Mouse (Mus musculus): Measurements from ENCODE around the gene Nkpd1. TPM values are rescaled to one million over a fixed set of nuclear protein-coding genes. Genes with fewer than 3 reads are reported as not detected.

Gene Nkpd1
- total RNA-seq, 1 experiment from 2014 or later, result not detected

GRCm38 (mm10) chr7:19563884-19564283 lies 46.2 kb downstream of the Nkpd1 start:
- no peak for ATAC-seq (replicated peaks; ENCODE audit: insufficient number of reproducible peaks, low FRiP score, low TSS enrichment, poor library complexity, severe bottlenecking)

GRCm38 (mm10) chr7:19564455-19564854 lies 46.8 kb downstream of the Nkpd1 start:
- no peak for ATAC-seq (replicated peaks; ENCODE audit: insufficient number of reproducible peaks, low FRiP score, low TSS enrichment, poor library complexity, severe bottlenecking)

GRCm38 (mm10) chr7:19565803-19566202 lies 48.2 kb downstream of the Nkpd1 start:
- ATAC-seq (replicated peaks; ENCODE audit: insufficient number of reproducible peaks, low FRiP score, low TSS enrichment, poor library complexity, severe bottlenecking), result no peak

DNA sequence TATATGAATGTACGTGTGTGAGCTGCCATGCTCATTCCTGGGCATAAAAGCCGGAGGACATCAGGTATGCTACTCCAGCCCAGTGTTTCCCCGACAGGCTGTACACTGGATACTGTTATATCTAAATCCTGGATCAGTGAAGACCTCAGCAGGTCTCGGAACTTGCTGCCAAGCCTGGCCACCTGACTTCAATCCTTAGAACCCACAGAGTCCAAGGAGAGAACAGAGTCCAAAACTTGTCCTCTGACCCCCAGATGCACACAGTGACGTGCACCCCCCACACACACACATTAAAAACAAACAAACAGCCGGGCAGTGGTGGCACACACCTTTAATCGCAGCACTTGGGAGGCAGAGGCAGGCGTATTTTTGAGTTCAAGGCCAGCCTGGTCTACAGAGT lies 49.8 kb downstream of the Nkpd1 start:
- no peak for ATAC-seq (replicated peaks; ENCODE audit: insufficient number of reproducible peaks, low FRiP score, low TSS enrichment, poor library complexity, severe bottlenecking)

- no peak for ATAC-seq (replicated peaks; ENCODE audit: insufficient number of reproducible peaks, low FRiP score, low TSS enrichment, poor library complexity, severe bottlenecking)
Measured at GRCm38 (mm10) chr7:19569647-19570046, 52.0 kb downstream of the Nkpd1 start.

GRCm38 (mm10) chr7:19572926-19573775 lies 55.5 kb downstream of the Nkpd1 start:
- ATAC-seq (replicated peaks; ENCODE audit: insufficient number of reproducible peaks, low FRiP score, low TSS enrichment, poor library complexity, severe bottlenecking), result peak; percentile 59

DNA sequence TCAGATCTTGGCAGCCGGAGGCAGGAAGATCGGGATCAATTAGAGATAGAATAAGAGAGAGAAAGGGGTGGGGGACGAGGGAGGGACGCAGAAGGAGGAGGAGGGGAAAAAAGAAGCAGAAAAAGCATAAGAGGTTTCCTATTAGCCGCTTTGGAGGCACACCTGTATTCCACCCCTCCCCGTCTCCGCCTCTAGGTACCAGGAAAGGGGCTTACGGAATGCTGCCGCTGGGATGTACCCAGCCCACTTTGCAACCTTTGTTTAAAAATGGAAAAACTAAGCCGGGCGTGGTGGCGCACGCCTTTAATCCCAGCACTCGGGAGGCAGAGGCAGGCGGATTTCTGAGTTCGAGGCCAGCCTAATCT lies 56.1 kb downstream of the Nkpd1 start:
- no peak for ATAC-seq (replicated peaks; ENCODE audit: insufficient number of reproducible peaks, low FRiP score, low TSS enrichment, poor library complexity, severe bottlenecking)

Other genes with a start within 250 kb of the Nkpd1 start
- 230 to 263 TPM (median 254 TPM) in 3 replicates for gene Vasp, start 246.0 kb upstream of the Nkpd1 start, total RNA-seq (2017)
- gene Ppm1n, start 237.8 kb upstream of the Nkpd1 start, total RNA-seq (2017), result 1.9 TPM in 1 of 3 replicates, not detected in the others
- not detected in 3 replicates for gene Rtn2, start 235.2 kb upstream of the Nkpd1 start, total RNA-seq (2017)
- 30.9 to 43.8 TPM (median 36.9 TPM) in 3 replicates for gene Fosb, start 207.8 kb upstream of the Nkpd1 start, total RNA-seq (2017)
- gene Ercc1, start 173.1 kb upstream of the Nkpd1 start, total RNA-seq (2017), result 15.0 to 19.8 TPM (median 18.0 TPM) in 3 replicates
- gene Cd3eap, start 158.4 kb upstream of the Nkpd1 start, total RNA-seq (2017), result 6.9 to 8.9 TPM (median 7.2 TPM) in 3 replicates
- gene Ppp1r13l, start 158.1 kb upstream of the Nkpd1 start, total RNA-seq (2017), result not detected in 3 replicates
- 21.0 to 32.4 TPM (median 25.4 TPM) in 3 replicates for gene Ercc2, start 135.8 kb upstream of the Nkpd1 start, total RNA-seq (2017)
- gene Klc3, start 113.7 kb upstream of the Nkpd1 start, total RNA-seq (2017), result 1.6 TPM in 2 of 3 replicates, not detected in the other
- not detected in 3 replicates for gene Ckm, start 113.1 kb upstream of the Nkpd1 start, total RNA-seq (2017)
- 9.0 to 21.1 TPM (median 9.6 TPM) in 3 replicates for gene Mark4, start 59.0 kb upstream of the Nkpd1 start, total RNA-seq (2017)
- gene Exoc3l2, start 54.5 kb upstream of the Nkpd1 start, total RNA-seq (2017), result 0.11 to 1.4 TPM (median 0.49 TPM) in 3 replicates
- gene Bloc1s3, start 9.5 kb upstream of the Nkpd1 start, total RNA-seq (2017), result 3.5 to 4.4 TPM (median 4.0 TPM) in 3 replicates
- 19.9 to 35.2 TPM (median 23.4 TPM) in 3 replicates for gene Trappc6a, start 9.4 kb upstream of the Nkpd1 start, total RNA-seq (2017)
- gene Ppp1r37, start 45.2 kb downstream of the Nkpd1 start, total RNA-seq (2017), result 8.9 to 26.0 TPM (median 18.8 TPM) in 3 replicates
- gene Zfp296, start 59.4 kb downstream of the Nkpd1 start, total RNA-seq (2017), result 4.2 to 8.9 TPM (median 5.1 TPM) in 3 replicates
- 52.9 to 68.5 TPM (median 62.3 TPM) in 3 replicates for gene Gemin7, start 59.8 kb downstream of the Nkpd1 start, total RNA-seq (2017)
- 43.4 to 59.5 TPM (median 53.5 TPM) in 3 replicates for gene Clasrp, start 86.6 kb downstream of the Nkpd1 start, total RNA-seq (2017)
- 26.3 to 29.9 TPM (median 27.3 TPM) in 3 replicates for gene Relb, start 111.6 kb downstream of the Nkpd1 start, total RNA-seq (2017)
- 42.6 to 53.9 TPM (median 51.1 TPM) in 3 replicates for gene Clptm1, start 147.2 kb downstream of the Nkpd1 start, total RNA-seq (2017)
- gene Apoc2, start 160.1 kb downstream of the Nkpd1 start, total RNA-seq (2017), result 221 to 583 TPM (median 515 TPM) in 3 replicates
- gene Gm44805, start 163.6 kb downstream of the Nkpd1 start, total RNA-seq (2017), result not detected in 3 replicates
- 0.48 TPM in 1 of 3 replicates, not detected in the others for gene Apoc4, start 163.6 kb downstream of the Nkpd1 start, total RNA-seq (2017)
- 10.9 to 16.5 TPM (median 12.4 TPM) in 3 replicates for gene Apoc1, start 174.8 kb downstream of the Nkpd1 start, total RNA-seq (2017)
- gene Apoe, start 181.3 kb downstream of the Nkpd1 start, total RNA-seq (2017), result 4,026 to 6,646 TPM (median 6,582 TPM) in 3 replicates
- gene Tomm40, start 197.6 kb downstream of the Nkpd1 start, total RNA-seq (2017), result 19.6 to 24.2 TPM (median 23.8 TPM) in 3 replicates
- gene Nectin2, start 232.6 kb downstream of the Nkpd1 start, total RNA-seq (2017), result not detected in 3 replicates